Mouse (Mus musculus): ENCODE data around the gene Ptprd.

GRCm38 (mm10) chr4:75991621-75992245, 2220.0 kb downstream of the Ptprd start:
- TF ChIP-seq CTCF (conservative IDR thresholded peaks at IDR 0.05; ENCODE audit: low read length) (no peak), POU5F1 (IDR thresholded peaks at IDR 0.05; ENCODE audit: borderline replicate concordance, low read length) (no peak)
